Mouse (Mus musculus): ENCODE results near the gene Hbb-bs. TPM values are rescaled to one million over a fixed set of nuclear protein-coding genes. Genes with fewer than 3 reads are reported as not detected.
"Not testable (repeated sequence)": the region's sequence is repeated elsewhere in the genome, so short reads cannot be mapped to it uniquely, and the experiment has no call there.

Hbb-bs gene
- polyA plus RNA-seq, 2 experiments: 9,529 to 9,822 TPM

- H3K4me2 ChIP-seq (replicated peaks; ENCODE audit: low read depth, low read length, severe bottlenecking): no peak overlapping the region
- no peak overlapping the region for H3K9ac ChIP-seq (ENCODE audit: low read depth, low read length, severe bottlenecking)
- no peak overlapping the region for H3K4me3 ChIP-seq (replicated peaks; ENCODE audit: low read length)
- no peak for TF ChIP-seq POLR2A (IDR thresholded peaks at IDR 0.05; ENCODE audit: borderline replicate concordance, extremely low read depth, insufficient read depth, insufficient read length)
- WGBS: 69% methylated on average over 1 of the region's 1 CpGs
- ATAC-seq (ENCODE audit: low FRiP score, low read depth): no peak
- no peaks in the 10 kb centered on the region for H3K4me1 ChIP-seq (ENCODE audit: control insufficient read depth, insufficient read depth, low read length)
- no peaks in the 10 kb centered on the region for H3K27me3 ChIP-seq (ENCODE audit: control insufficient read depth, insufficient read depth, low read length)
- DNase-seq (ENCODE audit: low spot score): peak; percentile 33
- no peaks in the 10 kb centered on the region for H3K9me3 ChIP-seq (ENCODE audit: control insufficient read depth, low read length)
- H3K36me3 ChIP-seq (ENCODE audit: control insufficient read depth, insufficient read depth, low read length): no peaks in the 10 kb centered on the region
- no peak overlapping the region for H3K27ac ChIP-seq (replicated peaks; ENCODE audit: low read depth, low read length)
These were observed 21.0 kb downstream of the Hbb-bs start for GRCm38 (mm10) chr7:103806856-103807255.

GRCm38 (mm10) chr7:103792669-103793388 lies 35.1 kb downstream of the Hbb-bs start:
- H3K4me3 ChIP-seq (replicated peaks; ENCODE audit: low read length): no peak overlapping the region
- H3K9me3 ChIP-seq (ENCODE audit: control insufficient read depth, low read length): no peaks in the 10 kb centered on the region
- DNase-seq (ENCODE audit: low spot score): no peak
- no peak for ATAC-seq (ENCODE audit: low FRiP score, low read depth)
- no peak overlapping the region for H3K27ac ChIP-seq (replicated peaks; ENCODE audit: low read depth, low read length)
- H3K36me3 ChIP-seq (ENCODE audit: control insufficient read depth, insufficient read depth, low read length): no peaks in the 10 kb centered on the region
- no peaks in the 10 kb centered on the region for H3K27me3 ChIP-seq (ENCODE audit: control insufficient read depth, insufficient read depth, low read length)
- TF ChIP-seq POLR2A (IDR thresholded peaks at IDR 0.05; ENCODE audit: borderline replicate concordance, extremely low read depth, insufficient read depth, insufficient read length): no peak
- H3K9ac ChIP-seq (ENCODE audit: low read depth, low read length, severe bottlenecking): no peak overlapping the region
- 28% methylated on average over 4 of the region's 4 CpGs for WGBS
- no peaks in the 10 kb centered on the region for H3K4me1 ChIP-seq (ENCODE audit: control insufficient read depth, insufficient read depth, low read length)
- H3K4me2 ChIP-seq (replicated peaks; ENCODE audit: low read depth, low read length, severe bottlenecking): no peak overlapping the region

- Histone ChIP-seq H3K9ac (ENCODE audit: low read depth, low read length, severe bottlenecking) (no peak within 1 kb of the TSS), H3K4me3 (replicated peaks; ENCODE audit: low read length) (no peak within 1 kb of the TSS), H3K9me3 (ENCODE audit: control insufficient read depth, low read length) (no peaks in the 10 kb centered on the region), H3K4me2 (replicated peaks; ENCODE audit: low read depth, low read length, severe bottlenecking) (no peak within 1 kb of the TSS), H3K4me1 (ENCODE audit: control insufficient read depth, insufficient read depth, low read length) (no peaks in the 10 kb centered on the region), H3K27ac (replicated peaks; ENCODE audit: low read depth, low read length) (no peak within 1 kb of the TSS), H3K36me3 (ENCODE audit: control insufficient read depth, insufficient read depth, low read length) (no peaks in the 10 kb centered on the region), H3K27me3 (ENCODE audit: control insufficient read depth, insufficient read depth, low read length) (no peaks in the 10 kb centered on the region)
- DNase-seq (ENCODE audit: low spot score) (no peak), ATAC-seq (ENCODE audit: low FRiP score, low read depth) (no peak)
- TF ChIP-seq POLR2A (IDR thresholded peaks at IDR 0.05; ENCODE audit: borderline replicate concordance, extremely low read depth, insufficient read depth, insufficient read length): no peak
- WGBS: 69% methylated on average over 3 of the region's 3 CpGs
These were observed 36.2 kb downstream of the Hbb-bs start, which contains the start of gene Olfr67 for GRCm38 (mm10) chr7:103791721-103792120. Gene Olfr67, minus strand, starts transcription at chr7:103791821.

GRCm38 (mm10) chr7:103779598-103779997 lies 48.3 kb downstream of the Hbb-bs start, which contains the start of gene Olfr68:
Gene Olfr68, minus strand, starts transcription at chr7:103779698.
- no peaks in the 10 kb centered on the region for H3K36me3 ChIP-seq (ENCODE audit: control insufficient read depth, insufficient read depth, low read length)
- no peaks in the 10 kb centered on the region for H3K4me1 ChIP-seq (ENCODE audit: control insufficient read depth, insufficient read depth, low read length)
- ATAC-seq (ENCODE audit: low FRiP score, low read depth) (no peak), DNase-seq (ENCODE audit: low spot score) (no peak)
- no peak within 1 kb of the TSS for H3K9ac ChIP-seq (ENCODE audit: low read depth, low read length, severe bottlenecking)
- no peak within 1 kb of the TSS for H3K4me3 ChIP-seq (replicated peaks; ENCODE audit: low read length)
- H3K9me3 ChIP-seq (ENCODE audit: control insufficient read depth, low read length): no peaks in the 10 kb centered on the region
- H3K27ac ChIP-seq (replicated peaks; ENCODE audit: low read depth, low read length): no peak within 1 kb of the TSS
- H3K27me3 ChIP-seq (ENCODE audit: control insufficient read depth, insufficient read depth, low read length): no peaks in the 10 kb centered on the region
- no peak within 1 kb of the TSS for H3K4me2 ChIP-seq (replicated peaks; ENCODE audit: low read depth, low read length, severe bottlenecking)
- 74% methylated on average over 3 of the region's 3 CpGs for WGBS
- no peak for TF ChIP-seq POLR2A (IDR thresholded peaks at IDR 0.05; ENCODE audit: borderline replicate concordance, extremely low read depth, insufficient read depth, insufficient read length)

GRCm38 (mm10) chr7:103777652-103778051 lies 50.2 kb downstream of the Hbb-bs start:
- not testable (repeated sequence) for H3K27me3 ChIP-seq (ENCODE audit: control insufficient read depth, insufficient read depth, low read length)

More at GRCm38 (mm10) chr7:103777652-103778051, 50.2 kb downstream of the Hbb-bs start:
- not testable (repeated sequence) for ATAC-seq (ENCODE audit: low FRiP score, low read depth); H3K27ac ChIP-seq (replicated peaks; ENCODE audit: low read depth, low read length); H3K4me2 ChIP-seq (replicated peaks; ENCODE audit: low read depth, low read length, severe bottlenecking); H3K9ac ChIP-seq (ENCODE audit: low read depth, low read length, severe bottlenecking); H3K4me1 ChIP-seq (ENCODE audit: control insufficient read depth, insufficient read depth, low read length); H3K4me3 ChIP-seq (replicated peaks; ENCODE audit: low read length); DNase-seq (ENCODE audit: low spot score); H3K36me3 ChIP-seq (ENCODE audit: control insufficient read depth, insufficient read depth, low read length); H3K9me3 ChIP-seq (ENCODE audit: control insufficient read depth, low read length)
- 86% methylated on average over 4 of the region's 4 CpGs for WGBS

Other genes starting within 250 kb of the Hbb-bs start
Only the 30 nearest of the 32 such genes appear.
- not detected in 2 replicates for gene Olfr619, start 227.5 kb downstream of the Hbb-bs start, polyA plus RNA-seq (2012; rRNA removed)
- not detected in 2 replicates for gene Olfr619, start 227.5 kb downstream of the Hbb-bs start, polyA plus RNA-seq (2014; fragmentation: Nextera tagmentation; extraction: Ambion mirVana)
- gene Olfr620, start 215.6 kb downstream of the Hbb-bs start, polyA plus RNA-seq (2012; rRNA removed): not detected in 2 replicates
- not detected in 2 replicates for gene Olfr620, start 215.6 kb downstream of the Hbb-bs start, polyA plus RNA-seq (2014; fragmentation: Nextera tagmentation; extraction: Ambion mirVana)
- not detected in 2 replicates for gene Olfr622, start 185.4 kb downstream of the Hbb-bs start, polyA plus RNA-seq (2012; rRNA removed)
- gene Olfr622, start 185.4 kb downstream of the Hbb-bs start, polyA plus RNA-seq (2014; fragmentation: Nextera tagmentation; extraction: Ambion mirVana): not detected in 2 replicates
- gene Olfr623, start 164.4 kb downstream of the Hbb-bs start, polyA plus RNA-seq (2012; rRNA removed): not detected in 2 replicates
- gene Olfr623, start 164.4 kb downstream of the Hbb-bs start, polyA plus RNA-seq (2014; fragmentation: Nextera tagmentation; extraction: Ambion mirVana): not detected in 2 replicates
- gene Olfr624, start 156.9 kb downstream of the Hbb-bs start, polyA plus RNA-seq (2012; rRNA removed): 0.03 TPM in 1 of 2 replicates, not detected in the other
- gene Olfr624, start 156.9 kb downstream of the Hbb-bs start, polyA plus RNA-seq (2014; fragmentation: Nextera tagmentation; extraction: Ambion mirVana): 0.06 and 0.07 TPM in 2 replicates
- not detected in 2 replicates for gene Olfr625-ps1, start 145.4 kb downstream of the Hbb-bs start, polyA plus RNA-seq (2012; rRNA removed)
- not detected in 2 replicates for gene Olfr625-ps1, start 145.4 kb downstream of the Hbb-bs start, polyA plus RNA-seq (2014; fragmentation: Nextera tagmentation; extraction: Ambion mirVana)
- not detected in 2 replicates for gene Olfr243, start 113.4 kb downstream of the Hbb-bs start, polyA plus RNA-seq (2012; rRNA removed)
- gene Olfr243, start 113.4 kb downstream of the Hbb-bs start, polyA plus RNA-seq (2014; fragmentation: Nextera tagmentation; extraction: Ambion mirVana): not detected in 2 replicates
- gene Olfr628, start 97.7 kb downstream of the Hbb-bs start, polyA plus RNA-seq (2012; rRNA removed): not detected in 2 replicates
- not detected in 2 replicates for gene Olfr628, start 97.7 kb downstream of the Hbb-bs start, polyA plus RNA-seq (2014; fragmentation: Nextera tagmentation; extraction: Ambion mirVana)
- gene Olfr629, start 83.2 kb downstream of the Hbb-bs start, polyA plus RNA-seq (2012; rRNA removed): not detected in 2 replicates
- not detected in 2 replicates for gene Olfr629, start 83.2 kb downstream of the Hbb-bs start, polyA plus RNA-seq (2014; fragmentation: Nextera tagmentation; extraction: Ambion mirVana)
- gene Olfr630, start 70.8 kb downstream of the Hbb-bs start, polyA plus RNA-seq (2012; rRNA removed): not detected in 2 replicates
- gene Olfr630, start 70.8 kb downstream of the Hbb-bs start, polyA plus RNA-seq (2014; fragmentation: Nextera tagmentation; extraction: Ambion mirVana): not detected in 2 replicates
- gene Olfr69, start 56.5 kb downstream of the Hbb-bs start, polyA plus RNA-seq (2012; rRNA removed): not detected in 2 replicates
- gene Olfr69, start 56.5 kb downstream of the Hbb-bs start, polyA plus RNA-seq (2014; fragmentation: Nextera tagmentation; extraction: Ambion mirVana): not detected in 2 replicates
- gene Olfr68, start 48.4 kb downstream of the Hbb-bs start, polyA plus RNA-seq (2012; rRNA removed): not detected in 2 replicates
- not detected in 2 replicates for gene Olfr68, start 48.4 kb downstream of the Hbb-bs start, polyA plus RNA-seq (2014; fragmentation: Nextera tagmentation; extraction: Ambion mirVana)
- 0.03 TPM in 1 of 2 replicates, not detected in the other for gene Olfr67, start 36.3 kb downstream of the Hbb-bs start, polyA plus RNA-seq (2012; rRNA removed)
- gene Olfr67, start 36.3 kb downstream of the Hbb-bs start, polyA plus RNA-seq (2014; fragmentation: Nextera tagmentation; extraction: Ambion mirVana): not detected in 2 replicates
- 2,382 and 2,478 TPM in 2 replicates for gene Hbb-bt, start 14.1 kb downstream of the Hbb-bs start, polyA plus RNA-seq (2012; rRNA removed)
- 2,610 and 4,062 TPM in 2 replicates for gene Hbb-bt, start 14.1 kb downstream of the Hbb-bs start, polyA plus RNA-seq (2014; fragmentation: Nextera tagmentation; extraction: Ambion mirVana)
- gene Hbb-bh2, start 12.4 kb upstream of the Hbb-bs start, polyA plus RNA-seq (2012; rRNA removed): not detected in 2 replicates
- gene Hbb-bh2, start 12.4 kb upstream of the Hbb-bs start, polyA plus RNA-seq (2014; fragmentation: Nextera tagmentation; extraction: Ambion mirVana): not detected in 2 replicates
- 12.0 and 13.3 TPM in 2 replicates for gene Hbb-bh1, start 15.1 kb upstream of the Hbb-bs start, polyA plus RNA-seq (2012; rRNA removed)
- gene Hbb-bh1, start 15.1 kb upstream of the Hbb-bs start, polyA plus RNA-seq (2014; fragmentation: Nextera tagmentation; extraction: Ambion mirVana): 8.0 and 8.4 TPM in 2 replicates
- gene Hbb-y, start 25.1 kb upstream of the Hbb-bs start, polyA plus RNA-seq (2012; rRNA removed): 702 and 799 TPM in 2 replicates
- gene Hbb-y, start 25.1 kb upstream of the Hbb-bs start, polyA plus RNA-seq (2014; fragmentation: Nextera tagmentation; extraction: Ambion mirVana): 1,395 and 1,439 TPM in 2 replicates
- gene Olfr66, start 58.2 kb upstream of the Hbb-bs start, polyA plus RNA-seq (2012; rRNA removed): not detected in 2 replicates
- not detected in 2 replicates for gene Olfr66, start 58.2 kb upstream of the Hbb-bs start, polyA plus RNA-seq (2014; fragmentation: Nextera tagmentation; extraction: Ambion mirVana)
- not detected in 2 replicates for gene Olfr64, start 66.4 kb upstream of the Hbb-bs start, polyA plus RNA-seq (2012; rRNA removed)
- not detected in 2 replicates for gene Olfr64, start 66.4 kb upstream of the Hbb-bs start, polyA plus RNA-seq (2014; fragmentation: Nextera tagmentation; extraction: Ambion mirVana)
- gene Olfr65, start 75.4 kb upstream of the Hbb-bs start, polyA plus RNA-seq (2012; rRNA removed): not detected in 2 replicates
- gene Olfr65, start 75.4 kb upstream of the Hbb-bs start, polyA plus RNA-seq (2014; fragmentation: Nextera tagmentation; extraction: Ambion mirVana): not detected in 2 replicates
- gene Olfr631, start 100.7 kb upstream of the Hbb-bs start, polyA plus RNA-seq (2012; rRNA removed): not detected in 2 replicates
- not detected in 2 replicates for gene Olfr631, start 100.7 kb upstream of the Hbb-bs start, polyA plus RNA-seq (2014; fragmentation: Nextera tagmentation; extraction: Ambion mirVana)
- not detected in 2 replicates for gene Olfr632, start 106.3 kb upstream of the Hbb-bs start, polyA plus RNA-seq (2012; rRNA removed)
- not detected in 2 replicates for gene Olfr632, start 106.3 kb upstream of the Hbb-bs start, polyA plus RNA-seq (2014; fragmentation: Nextera tagmentation; extraction: Ambion mirVana)
- gene Olfr633, start 116.3 kb upstream of the Hbb-bs start, polyA plus RNA-seq (2012; rRNA removed): not detected in 2 replicates
- gene Olfr633, start 116.3 kb upstream of the Hbb-bs start, polyA plus RNA-seq (2014; fragmentation: Nextera tagmentation; extraction: Ambion mirVana): not detected in 2 replicates
- gene Olfr635, start 143.1 kb upstream of the Hbb-bs start, polyA plus RNA-seq (2012; rRNA removed): not detected in 2 replicates
- gene Olfr635, start 143.1 kb upstream of the Hbb-bs start, polyA plus RNA-seq (2014; fragmentation: Nextera tagmentation; extraction: Ambion mirVana): 0.03 TPM in 1 of 2 replicates, not detected in the other
- gene Olfr638, start 170.7 kb upstream of the Hbb-bs start, polyA plus RNA-seq (2012; rRNA removed): not detected in 2 replicates
- not detected in 2 replicates for gene Olfr638, start 170.7 kb upstream of the Hbb-bs start, polyA plus RNA-seq (2014; fragmentation: Nextera tagmentation; extraction: Ambion mirVana)
- gene Olfr639, start 189.2 kb upstream of the Hbb-bs start, polyA plus RNA-seq (2012; rRNA removed): not detected in 2 replicates
- not detected in 2 replicates for gene Olfr639, start 189.2 kb upstream of the Hbb-bs start, polyA plus RNA-seq (2014; fragmentation: Nextera tagmentation; extraction: Ambion mirVana)
- gene Olfr640, start 197.5 kb upstream of the Hbb-bs start, polyA plus RNA-seq (2012; rRNA removed): not detected in 2 replicates
- gene Olfr640, start 197.5 kb upstream of the Hbb-bs start, polyA plus RNA-seq (2014; fragmentation: Nextera tagmentation; extraction: Ambion mirVana): not detected in 2 replicates
- gene Olfr641, start 207.3 kb upstream of the Hbb-bs start, polyA plus RNA-seq (2012; rRNA removed): not detected in 2 replicates
- gene Olfr641, start 207.3 kb upstream of the Hbb-bs start, polyA plus RNA-seq (2014; fragmentation: Nextera tagmentation; extraction: Ambion mirVana): not detected in 2 replicates
- not detected in 2 replicates for gene Olfr642, start 224.6 kb upstream of the Hbb-bs start, polyA plus RNA-seq (2012; rRNA removed)
- gene Olfr642, start 224.6 kb upstream of the Hbb-bs start, polyA plus RNA-seq (2014; fragmentation: Nextera tagmentation; extraction: Ambion mirVana): not detected in 2 replicates
- 0.03 TPM in 1 of 2 replicates, not detected in the other for gene 4930516K23Rik, start 233.3 kb upstream of the Hbb-bs start, polyA plus RNA-seq (2012; rRNA removed)
- gene 4930516K23Rik, start 233.3 kb upstream of the Hbb-bs start, polyA plus RNA-seq (2014; fragmentation: Nextera tagmentation; extraction: Ambion mirVana): not detected in 2 replicates

Measured in limb, embryonic 14.5 days (tissue).